ENCODE assay signal across 8 mouse cellular contexts in the genomic region with DNA sequence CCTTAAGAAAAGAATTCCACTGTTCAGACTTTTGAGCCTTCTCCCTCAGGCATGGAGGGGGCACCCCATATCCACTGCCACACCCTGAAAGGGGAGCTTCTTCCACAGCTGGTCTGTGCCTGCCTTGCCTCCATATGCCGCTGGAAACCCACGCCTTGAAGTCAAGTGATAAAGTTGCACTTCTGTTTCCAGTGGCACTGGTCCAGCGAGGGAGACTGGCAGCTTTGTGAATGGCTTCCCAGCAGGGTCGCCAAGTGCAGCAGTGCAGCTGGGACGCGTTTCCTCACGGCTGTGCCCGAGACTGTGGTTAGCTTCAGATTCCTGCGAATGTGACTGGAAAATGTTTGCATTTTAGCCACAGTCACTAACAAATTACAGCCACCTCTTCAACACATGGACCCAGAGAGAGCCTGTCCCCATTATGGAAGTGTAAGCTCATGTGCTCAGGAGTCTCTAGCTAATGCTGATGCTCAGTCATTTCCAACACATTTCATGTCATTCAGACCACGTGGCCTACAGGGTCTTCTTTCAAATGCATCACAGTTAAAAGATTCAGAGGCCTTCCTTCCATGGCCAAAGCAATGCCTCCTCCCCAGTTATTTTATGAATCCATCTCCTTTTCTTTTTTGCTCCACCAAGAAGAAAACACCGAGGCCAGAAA.
DNase-seq lines count a peak whose midpoint lies in the region; ATAC-seq lines count a peak whose summit lies in the region.

No protein-coding gene starts in this region.

- no peak overlapping the region for H3K4me2 ChIP-seq in forebrain, embryonic 13.5 days
- no peak overlapping the region for H3K4me2 ChIP-seq in forebrain, embryonic 11.5 days (ENCODE audit: low read depth, low read length, severe bottlenecking)
- no peak overlapping the region for H3K4me2 ChIP-seq in heart, embryonic 13.5 days
- no peak overlapping the region for H3K4me2 ChIP-seq in neural tube, embryonic 15.5 days

- intact Hi-C loops in left cerebral cortex, postnatal 14 days (cut with DNase I): no loop called here

- DNase-seq in forebrain, embryonic 11.5 days (ENCODE audit: low spot score): no peak
- peak; percentile 25 for DNase-seq in adipocyte (ENCODE audit: low spot score)
- DNase-seq in left cerebral cortex, postnatal 14 days (ENCODE audit: low spot score in 2 of 2): peak; percentile 35 to 48
- no peak for DNase-seq in spleen, postnatal 4 days (ENCODE audit: low spot score in 2 of 2)
- DNase-seq in ovary, postnatal 14 days (ENCODE audit: low spot score): no peak

- H3K4me1 ChIP-seq in forebrain, embryonic 13.5 days: peaks cover 4% of the 10 kb centered on the region; the same call in 1 of the 2 replicates
- H3K4me1 ChIP-seq in forebrain, embryonic 11.5 days (replicated peaks; ENCODE audit: control insufficient read depth, insufficient read depth, low read length): no peaks in the 10 kb centered on the region
- peaks cover 29% of the 10 kb centered on the region for H3K4me1 ChIP-seq in heart, embryonic 13.5 days
- peaks cover 11% of the 10 kb centered on the region; the same call in 1 of the 2 replicates for H3K4me1 ChIP-seq in neural tube, embryonic 15.5 days

- no peaks in the 10 kb centered on the region for H3K36me3 ChIP-seq in forebrain, embryonic 13.5 days (ENCODE audit: poor library complexity, severe bottlenecking)
- H3K36me3 ChIP-seq in forebrain, embryonic 11.5 days (ENCODE audit: control insufficient read depth, insufficient read depth, low read length): no peaks in the 10 kb centered on the region
- H3K36me3 ChIP-seq in heart, embryonic 13.5 days: no peaks in the 10 kb centered on the region
- no peaks in the 10 kb centered on the region for H3K36me3 ChIP-seq in neural tube, embryonic 15.5 days

- no peak overlapping the region for H3K4me3 ChIP-seq in forebrain, embryonic 13.5 days
- H3K4me3 ChIP-seq in forebrain, embryonic 11.5 days (ENCODE audit: low read depth, low read length): no peak overlapping the region
- no peak overlapping the region for H3K4me3 ChIP-seq in heart, embryonic 13.5 days
- H3K4me3 ChIP-seq in neural tube, embryonic 15.5 days (replicated peaks): no peak overlapping the region

- WGBS in forebrain, embryonic 13.5 days: 45% methylated on average over 11 of the region's 11 CpGs
- WGBS in forebrain, embryonic 11.5 days: 67% methylated on average over 11 of the region's 11 CpGs
- WGBS in heart, embryonic 13.5 days: 35% methylated on average over 11 of the region's 11 CpGs
- WGBS in neural tube, embryonic 15.5 days: 45% methylated on average over 11 of the region's 11 CpGs

- 0 out of 2 replicates have a peak, but pooled peaks have one; percentile 33 for ATAC-seq in forebrain, embryonic 13.5 days
- no peak for ATAC-seq in forebrain, embryonic 11.5 days (replicated peaks; ENCODE audit: low FRiP score)
- peak; percentile 66 for ATAC-seq in heart, embryonic 13.5 days (ENCODE audit: extremely low read depth, insufficient number of reproducible peaks, low FRiP score, low TSS enrichment)
- ATAC-seq in neural tube, embryonic 15.5 days (ENCODE audit: low FRiP score): 0 out of 2 replicates have a peak, but pooled peaks have one; percentile 53

- H3K27ac ChIP-seq in forebrain, embryonic 13.5 days: no peak overlapping the region
- no peak overlapping the region for H3K27ac ChIP-seq in forebrain, embryonic 11.5 days (ENCODE audit: low read depth, low read length)
- H3K27ac ChIP-seq in heart, embryonic 13.5 days (replicated peaks): peak overlapping the region; percentile 65
- H3K27ac ChIP-seq in neural tube, embryonic 15.5 days (replicated peaks): peak overlapping the region; percentile 61; the same call in 1 of the 2 replicates

- no peaks in the 10 kb centered on the region for H3K27me3 ChIP-seq in forebrain, embryonic 13.5 days
- H3K27me3 ChIP-seq in forebrain, embryonic 11.5 days (ENCODE audit: control insufficient read depth, insufficient read depth, low read length): no peaks in the 10 kb centered on the region
- no peaks in the 10 kb centered on the region for H3K27me3 ChIP-seq in heart, embryonic 13.5 days (replicated peaks)
- no peaks in the 10 kb centered on the region for H3K27me3 ChIP-seq in neural tube, embryonic 15.5 days (replicated peaks)

- H3K9ac ChIP-seq in forebrain, embryonic 13.5 days: no peak overlapping the region
- H3K9ac ChIP-seq in forebrain, embryonic 11.5 days (ENCODE audit: low read length): no peak overlapping the region
- H3K9ac ChIP-seq in heart, embryonic 13.5 days: no peak overlapping the region; the same call in 1 of the 2 replicates
- H3K9ac ChIP-seq in neural tube, embryonic 15.5 days (replicated peaks): no peak overlapping the region

- H3K9me3 ChIP-seq in forebrain, embryonic 13.5 days (replicated peaks): 0 out of 2 replicates have a peak, but pooled peaks cover 3% of the 10 kb centered on the region
- H3K9me3 ChIP-seq in forebrain, embryonic 11.5 days (ENCODE audit: control insufficient read depth, low read length): no peaks in the 10 kb centered on the region
- H3K9me3 ChIP-seq in heart, embryonic 13.5 days: no peaks in the 10 kb centered on the region
- no peaks in the 10 kb centered on the region for H3K9me3 ChIP-seq in neural tube, embryonic 15.5 days (replicated peaks)

Comparison
In these comparisons a context has a peak if more than half of its experiments do, and no peak if none do; other contexts are left out.
1. H3K27ac ChIP-seq: peak in heart, embryonic 13.5 days (single experiment) and neural tube, embryonic 15.5 days (single experiment); none in forebrain, embryonic 13.5 days (single experiment) and forebrain, embryonic 11.5 days (single experiment).
2. DNase-seq: peak in adipocyte (single experiment) and left cerebral cortex, postnatal 14 days (2 of 2); none in forebrain, embryonic 11.5 days (single experiment), spleen, postnatal 4 days (0 of 2) and ovary, postnatal 14 days (single experiment).